ENCODE assay signal across 20 mouse cellular contexts in genomic region chr3:59150624-59151023, GRCm38 (mm10). TPM values are rescaled to one million over a fixed set of nuclear protein-coding genes. Genes with fewer than 3 reads are reported as not detected.
"Had no signal": no experiment of that assay in that cellular context is flagged by ENCODE, and none has a peak within 500 bp of the region (broad histone marks: within the 10 kb centered on the region; RNA-seq: fewer than 3 reads in every experiment).

No protein-coding gene starts in this region.

- H3K4me2 ChIP-seq: neural tube, embryonic 13.5 days; neural tube, embryonic 15.5 days; stomach, embryonic 15.5 days had no signal

- H3K4me1 ChIP-seq: neural tube, embryonic 13.5 days; neural tube, embryonic 15.5 days; stomach, embryonic 15.5 days had no signal

- DNase-seq: retina, postnatal 1 day; right cerebral cortex, adult 18-20 months; right cerebral cortex, postnatal 14 days; right cerebral cortex, postnatal 25 days; right cerebral cortex, postnatal 4 days; spleen, adult 18-20 months; thymus, adult 18-20 months; thymus, adult 2 months; thymus, postnatal 14 days; thymus, postnatal 25 days; thymus, postnatal 36 days; thymus, postnatal 4 days had no signal

- H3K36me3 ChIP-seq: neural tube, embryonic 13.5 days; neural tube, embryonic 15.5 days; stomach, embryonic 15.5 days had no signal

- H3K4me3 ChIP-seq: neural tube, embryonic 13.5 days; neural tube, embryonic 15.5 days; stomach, embryonic 15.5 days had no signal

- H3K27me3 ChIP-seq: neural tube, embryonic 13.5 days; neural tube, embryonic 15.5 days; stomach, embryonic 15.5 days had no signal

- H3K27ac ChIP-seq: neural tube, embryonic 13.5 days; neural tube, embryonic 15.5 days; stomach, embryonic 15.5 days; stomach, postnatal 0 days had no signal

- H3K9ac ChIP-seq: neural tube, embryonic 13.5 days; neural tube, embryonic 15.5 days; stomach, embryonic 15.5 days had no signal

- H3K9me3 ChIP-seq: neural tube, embryonic 13.5 days; neural tube, embryonic 15.5 days; stomach, embryonic 15.5 days had no signal

RNA-seq across cellular contexts. Expression of gene Gpr87, which starts 44.3 kb away (rescaled TPM):
- total RNA-seq: neutrophil, adult 5-6 weeks had no signal
- polyA plus RNA-seq: neural tube, embryonic 13.5 days; small intestine, adult 2 months; spleen, adult 2 months; testis, adult 2 months had no signal

RNA-seq across cellular contexts. Expression of gene Gpr171, which starts 49.0 kb away (rescaled TPM):
- polyA plus RNA-seq: testis, adult 2 months had no signal
